Mouse (Mus musculus) ovary, postnatal 10 days (tissue): ENCODE results near the gene Ccar1.
"Not testable (repeated sequence)": the region's sequence is repeated elsewhere in the genome, so short reads cannot be mapped to it uniquely, and the experiment has no call there.

Source experiments
- DNase-seq: peaks from one replicate; pipeline ENCODE4 v3.0.0; 2022; ENCODE audit warnings: low spot score

Gene Ccar1

DNA sequence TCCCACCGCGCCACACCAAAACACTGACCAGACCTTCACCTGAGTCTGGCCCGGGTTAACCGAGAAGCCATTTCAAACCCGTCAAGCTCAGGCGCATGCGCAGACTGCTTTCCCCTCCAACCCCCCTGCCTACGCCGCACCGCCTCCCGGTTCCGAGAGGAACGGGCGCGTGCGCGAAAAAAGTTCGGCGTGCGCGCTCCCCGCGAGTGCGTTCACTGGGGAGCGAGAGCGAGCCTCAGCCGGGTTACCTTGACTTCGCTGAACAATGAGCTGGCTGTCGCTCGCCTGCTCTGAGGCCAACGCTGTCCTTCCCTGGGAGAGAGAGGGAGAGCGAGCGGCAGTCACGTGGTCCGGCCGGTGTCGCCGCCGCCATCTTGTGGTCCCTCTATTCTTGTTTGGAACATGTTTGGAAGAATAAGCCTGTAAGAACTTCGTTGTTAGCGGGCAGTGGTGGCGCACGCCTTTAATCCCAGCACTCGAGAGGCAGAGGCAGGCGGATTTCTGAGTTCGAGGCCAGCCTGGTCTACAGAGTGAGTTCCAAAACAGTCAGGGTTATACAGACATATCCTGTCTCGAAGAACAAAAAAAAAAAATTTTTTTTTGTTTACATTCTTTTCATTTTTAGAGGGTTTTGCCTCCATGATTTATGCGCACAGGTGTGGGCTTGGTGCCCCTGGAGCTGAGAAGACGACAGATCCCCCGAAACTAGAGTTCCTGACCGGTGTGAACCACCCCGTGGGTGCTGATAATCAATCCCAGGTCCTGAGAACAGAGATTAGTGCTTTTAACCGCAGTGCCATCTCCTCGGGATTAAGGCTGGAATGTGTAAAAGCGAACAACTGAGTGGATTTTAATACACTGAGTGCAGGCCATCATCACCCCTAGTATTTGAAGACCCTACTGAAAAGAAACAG is at the start of gene Ccar1:
TSS of gene Ccar1 (minus strand) at position 110 of the 914 bp plus-strand sequence.
- peak; percentile 98 for DNase-seq

DNA sequence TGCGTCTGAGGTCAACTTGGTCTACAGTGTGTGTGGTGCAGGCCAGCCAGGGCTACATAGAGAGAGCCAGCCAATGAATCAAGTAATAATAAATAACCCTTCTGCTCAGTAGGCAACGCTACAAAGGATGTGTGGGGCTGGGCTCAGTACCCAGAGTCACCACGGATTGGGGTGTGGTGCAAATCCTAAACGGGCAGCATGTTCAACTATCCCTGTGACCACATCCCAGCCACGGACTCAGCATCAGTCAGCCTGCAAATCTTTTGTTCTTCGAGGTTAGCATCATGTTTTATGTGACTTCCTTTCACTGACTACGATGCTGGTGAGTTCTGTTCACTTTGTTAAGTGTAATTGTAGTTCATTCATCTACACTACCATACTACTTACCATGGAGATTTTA is 48.6 kb upstream of the Ccar1 start:
- no peak for DNase-seq

DNA sequence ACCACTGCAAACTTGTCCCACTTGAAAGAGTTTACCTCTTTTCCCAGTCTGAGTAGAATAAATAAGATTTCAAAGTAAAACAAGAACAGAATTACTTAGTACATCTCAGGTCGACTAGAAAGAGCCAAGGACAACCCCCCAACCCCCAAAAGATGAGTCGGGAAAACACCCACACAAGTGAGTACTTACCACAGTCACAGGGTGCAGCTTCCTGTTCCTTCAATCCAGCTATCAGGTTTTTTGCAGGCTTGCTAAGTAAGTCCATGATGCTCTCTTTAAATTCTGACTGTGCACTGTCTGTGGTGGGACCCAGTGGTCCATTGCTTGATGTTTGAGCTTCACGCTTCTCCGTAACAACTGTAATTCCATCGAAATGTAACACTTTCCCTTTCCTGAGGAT is 45.9 kb upstream of the Ccar1 start:
- DNase-seq = no peak

DNA sequence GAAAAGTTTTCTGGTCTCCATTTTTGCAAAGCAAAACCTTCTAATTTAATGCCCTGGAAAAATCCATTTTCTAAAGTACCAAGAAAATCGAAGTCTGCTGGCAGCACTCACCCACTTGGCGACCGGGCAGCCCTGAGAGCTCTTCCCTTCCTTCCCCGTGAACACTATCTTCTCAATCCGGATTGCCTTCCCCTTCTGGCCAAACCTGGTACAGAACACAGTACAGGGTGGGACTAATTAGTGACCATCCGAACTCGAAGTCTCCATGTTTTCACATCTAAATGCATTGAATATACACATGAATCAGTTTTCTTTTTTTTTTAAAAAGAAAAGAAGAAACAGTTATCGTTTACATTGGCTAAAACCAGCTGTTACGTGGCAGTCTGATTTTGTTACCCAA is 40.7 kb upstream of the Ccar1 start:
- no peak for DNase-seq

DNA sequence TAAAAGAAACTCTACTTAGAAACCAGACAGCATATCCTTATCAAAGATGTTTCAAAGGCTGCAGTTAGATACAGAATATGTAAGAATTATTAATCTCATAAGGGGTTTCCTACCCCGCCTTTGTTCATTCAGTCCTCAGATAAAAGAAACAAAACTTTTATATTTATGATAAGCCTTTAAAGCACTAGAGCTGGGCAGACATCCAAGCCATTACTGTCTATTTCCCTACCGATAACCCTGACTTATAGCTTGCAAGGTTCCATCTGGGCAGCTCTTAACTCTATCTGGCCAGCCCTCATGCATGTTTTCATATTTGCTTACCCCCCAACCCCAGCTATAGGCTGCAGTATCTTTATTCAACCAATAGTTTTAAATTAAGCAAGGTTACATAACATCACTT is 39.5 kb upstream of the Ccar1 start:
- no peak for DNase-seq

DNA sequence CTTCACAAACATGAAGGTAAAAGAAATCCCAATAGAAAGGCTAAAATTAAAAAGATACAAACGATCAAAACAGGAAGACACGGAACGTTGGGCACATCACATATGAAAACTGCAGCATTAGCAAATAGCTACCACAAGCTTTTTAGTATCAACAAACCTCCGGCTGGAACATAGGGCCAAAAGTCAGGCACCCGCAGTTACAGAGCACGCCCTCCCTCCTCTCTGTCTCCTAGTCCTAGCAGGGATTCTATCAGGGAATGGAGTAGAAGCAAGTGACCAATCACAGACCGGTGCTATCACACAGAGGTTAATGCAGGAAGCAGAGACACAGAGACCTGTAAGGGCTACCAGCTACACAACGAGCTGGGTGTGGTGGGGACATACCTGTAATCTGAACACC is 32.4 kb upstream of the Ccar1 start:
- no peak for DNase-seq

DNA sequence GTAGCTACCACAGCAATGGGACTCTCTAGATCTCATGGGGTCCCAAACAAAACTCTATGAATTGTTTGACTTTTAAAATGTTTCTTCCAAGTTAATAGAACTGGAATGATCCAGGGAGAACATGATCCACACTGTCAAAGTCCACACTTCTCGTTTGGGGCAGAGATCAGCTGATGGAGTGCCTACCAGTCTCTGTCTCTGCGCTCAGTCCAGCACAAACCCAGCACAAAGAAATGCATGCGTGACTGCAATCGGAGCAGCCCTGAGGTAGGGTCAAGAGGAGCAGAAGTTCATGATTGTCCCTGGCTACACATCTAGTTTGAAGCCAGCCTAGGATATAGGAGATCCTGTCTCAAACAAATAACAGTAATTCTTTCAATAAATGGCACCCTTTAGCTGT is 31.3 kb upstream of the Ccar1 start:
- no peak for DNase-seq

DNA sequence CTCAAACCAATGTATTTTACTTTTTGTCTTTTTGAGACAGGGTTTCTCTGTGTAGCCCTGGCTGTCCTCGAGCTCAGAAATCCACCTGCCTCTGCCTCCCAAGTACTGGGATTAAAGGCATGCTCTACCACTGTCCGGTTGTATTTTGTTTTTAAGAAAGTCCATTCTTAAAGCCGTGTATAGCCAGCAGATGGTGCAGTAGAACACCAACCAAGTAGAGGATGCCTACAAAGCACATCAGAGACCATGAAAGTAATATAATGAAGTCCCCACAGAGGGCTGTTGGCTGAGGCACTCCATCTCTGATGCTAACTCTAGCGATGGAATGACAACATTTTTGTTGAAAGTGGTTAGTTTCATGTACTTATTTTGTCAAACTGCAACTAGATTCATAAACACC is 17.9 kb upstream of the Ccar1 start:
- DNase-seq = no peak

DNA sequence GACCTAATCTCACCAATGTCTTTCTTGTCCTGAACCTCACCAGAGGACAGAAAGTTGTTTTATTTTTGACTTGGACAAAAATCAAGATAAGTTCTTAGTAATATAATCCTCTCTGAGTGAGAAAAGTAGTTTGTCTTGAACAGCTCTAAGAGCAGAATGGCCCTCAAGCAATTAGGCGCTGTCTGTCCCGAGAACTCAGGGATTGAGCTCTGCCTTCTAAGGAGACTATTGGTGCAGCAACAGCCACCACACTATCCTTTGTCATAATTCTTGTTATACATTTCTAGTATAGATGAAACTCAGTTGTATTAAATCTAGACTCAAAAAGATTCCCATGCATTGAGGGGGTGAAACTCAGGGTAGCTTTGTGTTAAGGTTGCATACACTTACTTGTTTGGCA is 16.7 kb upstream of the Ccar1 start:
- DNase-seq = no peak

DNA sequence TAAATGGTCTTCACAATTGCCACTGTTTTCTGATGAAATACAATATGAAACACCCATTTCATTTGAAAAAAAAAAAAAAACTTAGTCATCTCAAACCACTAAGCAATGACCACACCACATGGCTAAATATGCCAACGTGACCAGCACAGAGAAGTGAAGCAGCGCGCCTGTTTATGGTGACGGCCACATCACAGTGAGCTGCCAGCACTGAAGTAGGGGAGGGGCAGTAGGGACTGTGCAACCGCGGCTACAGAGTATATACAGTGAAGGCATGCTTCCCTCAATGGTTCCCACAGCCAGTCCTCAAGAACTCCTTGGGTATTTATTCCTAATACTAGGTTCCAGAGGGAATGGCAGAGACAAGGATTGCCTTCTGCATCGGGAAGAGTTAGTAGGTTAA is 16.2 kb upstream of the Ccar1 start:
- no peak for DNase-seq

DNA sequence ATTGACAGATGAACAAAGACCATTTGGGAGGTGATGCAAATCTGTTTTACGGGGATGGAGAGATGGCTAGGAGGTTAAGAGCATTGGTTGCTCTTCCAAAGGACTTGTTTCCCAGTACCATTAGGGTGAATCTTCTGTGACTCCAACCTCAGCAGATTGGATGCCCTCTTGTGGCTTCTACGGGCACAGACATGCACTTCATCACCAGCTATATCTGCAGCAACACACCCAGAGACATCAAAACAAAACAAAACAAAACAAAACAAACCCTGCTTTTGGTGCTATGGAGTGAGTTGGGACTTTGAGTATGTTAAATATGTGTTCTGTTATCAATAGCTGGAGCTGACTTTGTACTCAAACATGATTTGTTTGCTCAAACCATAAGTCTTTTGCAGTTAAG is 12.0 kb upstream of the Ccar1 start:
- DNase-seq = no peak

DNA sequence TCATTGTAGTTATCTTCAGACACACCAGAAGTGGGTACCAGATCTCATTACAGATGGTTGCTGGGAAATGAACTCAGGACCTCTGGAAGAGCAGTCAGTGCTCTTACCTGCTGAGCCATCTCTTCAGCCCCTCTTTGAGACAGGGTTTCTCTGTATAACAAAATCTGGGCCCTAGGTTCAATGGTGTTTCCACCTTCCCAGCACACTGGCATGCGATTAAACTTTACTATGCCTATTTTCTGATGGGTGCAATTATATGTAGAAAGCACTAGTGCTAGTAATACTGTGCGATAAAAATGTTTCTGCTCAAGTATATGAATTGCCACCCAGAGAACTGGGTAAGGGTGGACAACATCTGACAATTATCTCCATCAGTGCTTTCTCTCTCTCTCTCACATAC is 11.2 kb upstream of the Ccar1 start:
- no peak for DNase-seq

DNA sequence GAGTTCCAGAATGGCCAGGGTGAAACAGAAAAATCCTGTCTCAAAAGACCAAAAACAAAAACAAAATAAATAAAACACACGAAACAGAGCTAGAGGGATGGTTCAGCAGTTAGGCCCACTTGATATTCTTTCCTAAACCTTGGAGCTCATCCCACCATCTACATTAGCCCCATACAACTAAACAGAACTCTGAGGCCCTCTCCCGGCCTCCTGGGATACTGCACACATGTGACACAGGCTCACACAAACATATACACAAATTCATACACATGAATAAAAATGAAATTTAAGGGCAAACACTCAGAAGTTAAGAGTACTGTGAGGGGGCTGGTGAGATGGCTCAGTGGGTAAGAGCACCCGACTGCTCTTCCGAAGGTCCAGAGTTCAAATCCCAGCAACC is 2.1 kb upstream of the Ccar1 start:
- no peak for DNase-seq

DNA sequence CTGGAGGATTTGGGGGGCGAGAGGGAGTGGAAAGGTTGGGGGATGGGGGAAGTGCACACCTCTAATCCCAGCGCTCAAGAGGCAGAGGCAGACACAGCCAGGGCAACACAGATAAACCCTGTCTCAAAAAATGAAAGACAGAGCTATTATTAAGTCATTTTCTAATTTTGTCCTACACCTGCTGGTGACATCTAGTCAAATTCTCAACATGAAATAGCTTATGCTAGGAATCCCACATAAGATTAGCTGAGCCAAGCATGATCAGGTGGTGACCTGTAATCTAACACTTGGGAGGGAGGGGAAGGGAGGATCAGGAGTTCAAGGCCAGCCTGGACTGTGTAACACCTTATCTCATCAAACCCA is 986 bp upstream of the Ccar1 start:
- no peak for DNase-seq

DNA sequence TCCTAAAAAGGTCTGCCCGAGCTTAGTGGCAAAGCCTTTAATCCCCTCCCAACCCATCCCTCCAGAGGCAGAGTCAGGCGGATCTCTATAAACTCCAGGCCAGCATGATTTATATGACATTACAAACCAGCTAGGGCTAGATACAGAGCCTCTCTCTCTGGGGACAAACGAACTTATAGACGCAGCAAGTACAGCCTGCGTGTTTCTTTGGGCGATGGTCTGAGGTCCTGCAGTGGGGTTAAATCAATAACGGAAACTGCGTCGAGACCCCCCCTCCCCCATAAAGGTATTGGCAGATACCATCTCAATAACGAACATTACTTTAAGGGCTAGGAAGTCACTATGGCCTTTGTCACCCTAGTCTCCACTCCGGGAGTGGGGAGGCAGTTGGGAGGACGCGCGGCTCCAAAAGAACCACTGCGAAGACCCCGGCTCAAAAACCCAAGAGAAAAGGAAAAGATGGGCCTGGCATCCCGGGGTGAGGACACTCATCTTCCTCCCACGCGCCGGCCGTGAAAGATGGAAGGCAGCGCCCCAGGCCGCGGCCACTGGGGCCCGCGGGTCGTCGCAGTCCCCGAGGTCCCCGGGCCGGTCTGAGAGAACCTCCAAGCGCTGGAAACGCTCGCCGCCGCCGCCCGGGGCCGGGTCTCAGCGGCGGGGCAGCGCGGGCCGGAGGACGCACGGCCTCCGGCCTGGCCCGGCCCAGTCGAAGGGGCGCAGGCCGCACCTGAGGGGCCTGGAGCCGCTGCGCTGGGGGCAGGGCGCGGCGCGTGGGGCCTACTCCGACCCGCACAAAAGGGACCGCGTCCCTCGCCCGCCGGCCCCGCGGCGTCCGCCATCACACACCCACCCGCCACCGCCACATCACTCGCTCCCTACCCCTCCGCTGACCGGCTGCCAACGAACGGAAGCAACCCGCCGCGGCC is 572 bp downstream of the Ccar1 start:
- peak; percentile 14 for DNase-seq

DNA sequence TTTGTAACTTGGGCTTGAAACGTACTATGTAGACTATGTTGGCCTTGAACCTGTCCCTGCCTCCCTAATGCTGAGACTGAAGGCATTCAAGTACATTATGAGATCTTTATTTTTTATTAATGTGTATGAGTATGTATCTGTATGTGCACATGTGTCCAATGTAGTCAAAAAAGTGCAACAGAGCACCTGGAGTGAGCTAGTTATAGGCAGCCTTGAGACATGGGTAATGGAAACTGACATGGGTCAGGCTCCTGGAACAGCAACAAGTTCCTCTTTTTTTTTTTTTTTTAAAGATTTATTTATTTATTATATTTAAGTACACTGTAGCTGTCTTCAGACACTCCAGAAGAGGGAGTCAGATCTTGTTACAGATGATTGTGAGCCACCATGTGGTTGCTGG is 10.3 kb downstream of the Ccar1 start:
- DNase-seq = not testable (repeated sequence)

DNA sequence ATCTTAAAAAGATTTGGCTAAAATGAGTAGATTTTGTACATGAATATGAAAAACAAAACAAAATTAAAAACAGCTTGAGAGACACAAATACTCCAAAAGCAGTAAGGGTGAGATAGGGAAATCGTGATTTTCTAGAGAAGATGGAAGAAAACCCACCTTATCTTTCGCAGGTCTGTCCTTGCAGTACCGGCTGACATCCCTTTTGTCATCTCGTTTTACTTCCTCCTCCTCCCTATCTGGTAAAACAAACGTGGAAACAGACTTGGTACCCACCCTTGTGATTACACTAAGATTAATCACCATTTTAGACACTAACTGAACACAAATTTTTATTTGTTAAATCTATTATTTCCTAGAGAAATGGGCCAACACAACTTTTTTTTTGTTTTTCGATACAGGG is 41.3 kb downstream of the Ccar1 start:
- no peak for DNase-seq

DNA sequence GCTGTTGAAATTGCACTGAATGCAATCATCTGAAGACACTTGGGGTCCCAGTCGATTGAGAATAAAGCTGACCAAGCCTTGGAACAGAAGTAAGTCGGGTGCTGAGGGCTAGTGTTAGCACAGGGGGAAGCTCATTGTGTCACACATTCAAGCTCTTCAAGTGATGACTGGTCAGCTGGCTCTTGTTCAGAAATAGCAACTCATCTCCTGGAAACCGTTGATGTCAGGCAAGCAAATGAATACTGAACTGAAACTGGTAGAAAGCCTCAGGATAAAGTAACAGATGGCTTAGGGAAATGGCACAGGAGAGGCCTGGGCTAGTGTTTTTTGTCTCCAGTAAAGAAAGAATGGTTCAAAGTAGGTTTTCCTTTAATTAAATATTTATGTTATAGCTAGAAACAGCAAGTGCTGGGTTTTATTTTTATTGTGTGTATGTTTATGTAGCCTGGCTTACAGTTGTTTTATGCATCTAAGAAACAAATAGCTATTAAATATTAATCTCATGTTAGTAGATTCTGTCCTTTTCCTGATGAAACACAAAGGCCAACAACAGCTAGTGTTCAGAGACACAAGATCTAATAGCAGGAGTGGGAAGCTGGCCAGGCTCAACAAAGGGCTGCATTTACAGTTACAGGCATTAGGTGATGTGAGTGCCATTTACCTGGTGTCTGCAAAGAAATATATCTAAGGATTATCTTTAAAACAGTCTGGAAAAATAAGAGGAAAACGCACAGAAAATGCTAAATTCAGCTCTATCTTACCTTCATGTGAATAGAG is 51.9 kb downstream of the Ccar1 start:
- DNase-seq = no peak

DNA sequence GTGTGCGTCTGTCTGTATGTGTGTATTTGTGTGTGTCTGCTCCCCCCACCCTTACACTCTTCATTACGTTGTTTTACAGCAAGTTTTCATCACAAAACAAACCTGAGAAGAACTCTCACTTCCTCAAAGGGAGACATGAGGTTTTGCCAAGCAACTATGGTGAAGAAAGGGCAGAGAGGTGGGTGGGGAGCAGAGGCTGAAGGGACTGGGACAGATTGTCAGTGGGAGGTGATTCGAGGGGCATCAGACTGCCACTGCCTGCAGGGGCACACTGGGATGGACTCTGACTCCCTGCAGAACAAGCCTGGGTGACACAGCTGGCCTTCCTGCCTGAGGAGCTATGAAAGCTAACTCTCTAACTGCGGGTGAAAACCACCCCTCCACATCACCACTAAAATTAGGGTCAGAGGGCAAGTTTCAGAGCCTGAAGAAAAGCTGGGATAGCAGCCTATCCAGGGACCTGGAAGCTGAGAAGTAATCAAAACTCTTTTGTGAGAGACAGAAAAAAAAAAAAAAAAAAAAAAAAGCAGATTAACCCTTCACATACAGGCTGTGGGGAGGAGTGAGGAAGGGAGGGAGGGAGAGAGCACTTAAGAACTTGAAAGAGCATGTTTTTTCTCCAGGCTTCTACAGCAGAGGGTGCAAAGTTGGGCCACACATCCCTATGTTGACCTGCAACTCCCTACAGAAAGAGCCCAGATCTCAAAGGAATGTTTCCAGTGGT is 55.0 kb downstream of the Ccar1 start:
- DNase-seq = no peak

DNA sequence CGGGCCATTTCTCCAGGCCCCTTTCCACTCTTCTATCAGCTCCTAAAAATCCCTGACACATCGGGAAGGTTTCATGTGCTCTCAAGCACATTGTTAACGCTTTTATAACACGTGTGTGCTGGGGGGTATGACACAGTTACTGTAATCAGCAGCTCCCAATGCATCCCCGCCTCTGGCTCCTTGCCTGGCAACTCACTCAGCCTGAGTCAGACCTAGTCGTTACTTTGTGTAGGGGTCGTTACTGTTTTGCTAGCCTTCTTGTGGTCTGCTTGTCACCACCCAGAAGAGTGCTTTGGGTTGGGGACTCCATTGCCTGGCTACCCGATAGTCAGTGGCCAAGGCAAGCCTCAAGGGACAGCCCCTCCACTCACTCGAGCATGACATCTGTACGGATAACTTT is 61.3 kb downstream of the Ccar1 start:
- no peak for DNase-seq

DNA sequence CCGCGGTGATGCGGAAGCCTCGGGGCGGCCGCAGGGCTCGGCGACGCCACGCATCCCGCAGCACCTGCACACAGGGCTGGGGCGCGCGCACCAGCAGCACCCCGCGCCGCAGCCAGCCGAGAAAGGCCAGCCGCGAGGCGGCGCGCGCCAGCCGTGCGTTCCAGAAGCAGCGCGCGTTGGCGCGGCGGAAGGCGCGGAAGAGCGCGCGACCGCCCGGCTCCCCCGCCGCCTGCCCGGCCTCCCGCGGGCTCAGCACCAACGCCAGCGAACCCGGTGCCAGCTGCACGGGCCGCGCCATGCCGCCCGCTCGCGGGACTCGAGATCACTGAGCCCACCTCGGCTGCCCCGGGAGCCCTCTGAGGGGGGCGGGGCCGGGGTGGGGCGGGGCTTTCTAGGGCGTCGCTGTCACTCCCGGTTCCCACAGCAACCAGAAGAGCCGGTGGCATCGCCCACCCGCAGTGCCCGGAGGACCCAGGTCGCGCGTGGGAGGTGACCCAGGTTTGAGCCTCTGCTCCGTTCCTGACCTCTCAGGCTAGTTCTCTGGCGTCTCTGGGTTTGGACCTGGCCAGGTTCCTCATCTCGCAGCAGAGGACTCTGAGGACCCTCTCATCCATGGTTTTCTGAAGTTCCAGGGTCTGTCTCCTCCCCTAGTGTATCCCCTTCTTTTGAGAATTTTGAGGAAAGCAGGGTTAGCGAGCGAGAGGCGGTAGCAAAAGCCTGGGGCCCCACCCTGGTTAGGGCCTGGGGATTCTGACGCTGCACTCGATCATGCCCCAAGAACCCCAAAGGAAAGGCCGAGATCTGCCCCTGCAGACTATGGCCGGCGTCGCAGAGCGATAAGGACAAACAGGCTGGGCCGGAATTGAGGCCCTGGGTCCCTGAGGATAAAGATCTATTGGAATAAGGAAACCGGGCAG is 66.1 kb downstream of the Ccar1 start, which contains the start of gene Stox1:
TSS of gene Stox1 (minus strand) at position 358 of the 917 bp plus-strand sequence.
- DNase-seq = peak; percentile 12
